Comparison of ENCODE assay signal across 9 mouse cellular contexts in the genomic region with DNA sequence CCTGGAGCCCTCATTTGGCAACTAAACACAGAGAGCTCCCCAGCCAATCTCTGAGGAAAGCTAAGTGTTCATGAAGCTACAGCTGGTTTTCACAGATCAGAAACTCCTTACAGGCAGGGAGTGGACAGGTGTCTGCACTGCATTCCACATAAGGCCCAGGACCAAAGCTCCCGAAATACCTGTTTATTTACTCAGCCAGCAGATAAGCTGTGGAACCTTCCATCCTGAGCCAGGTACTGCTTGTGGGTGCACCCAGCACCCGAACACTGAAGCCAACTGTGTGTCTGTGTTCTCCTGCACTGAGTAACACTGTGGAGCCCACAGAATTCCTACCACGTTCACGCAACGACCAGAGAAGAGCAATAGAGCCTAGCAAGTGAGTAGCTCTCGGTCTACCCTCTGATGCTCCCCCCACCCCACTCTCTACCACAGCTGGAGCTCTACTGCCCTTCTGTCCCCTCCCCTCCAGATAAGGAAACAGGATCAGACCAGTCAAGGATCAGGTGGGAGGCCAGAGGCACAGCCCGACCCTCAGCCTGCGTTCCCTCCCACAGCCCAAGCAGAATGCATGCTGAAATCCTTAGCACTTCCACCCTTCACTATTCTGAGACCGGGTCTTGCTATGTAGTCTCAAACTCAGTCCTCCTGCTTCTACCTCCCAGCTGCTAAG. TPM values are rescaled to one million over a fixed set of nuclear protein-coding genes. Genes with fewer than 3 reads are reported as not detected.
DNase-seq lines count a peak whose midpoint lies in the region; ATAC-seq and TF ChIP-seq lines count a peak whose summit lies in the region.
"Had no signal": no experiment of that assay in that cellular context is flagged by ENCODE, and none has a peak within 500 bp of the region (broad histone marks: within the 10 kb centered on the region; RNA-seq: fewer than 3 reads in every experiment).

No protein-coding gene starts in this region.

- H3K36me3 ChIP-seq in lung, embryonic 16.5 days (ENCODE audit: control insufficient read depth, insufficient read depth, low read length) = no peaks in the 10 kb centered on the region
- H3K36me3 ChIP-seq in intestine, embryonic 16.5 days (ENCODE audit: control insufficient read depth, insufficient read depth, low read length) = no peaks in the 10 kb centered on the region
- no peaks in the 10 kb centered on the region for H3K36me3 ChIP-seq in stomach, embryonic 14.5 days (ENCODE audit: control insufficient read depth, insufficient read depth, low read length)

- peak overlapping the region; percentile 21; the same call in 1 of the 2 replicates for H3K4me2 ChIP-seq in lung, embryonic 16.5 days (ENCODE audit: low read depth, low read length)
- peak overlapping the region; percentile 26 for H3K4me2 ChIP-seq in intestine, embryonic 16.5 days (ENCODE audit: low read depth, low read length)
- no peak overlapping the region for H3K4me2 ChIP-seq in stomach, embryonic 14.5 days (replicated peaks; ENCODE audit: low read depth, low read length)

- no peaks in the 10 kb centered on the region for H3K27me3 ChIP-seq in lung, embryonic 16.5 days (ENCODE audit: control insufficient read depth, insufficient read depth, low read depth, low read length)
- no peaks in the 10 kb centered on the region for H3K27me3 ChIP-seq in intestine, embryonic 16.5 days (replicated peaks; ENCODE audit: control insufficient read depth, insufficient read depth, low read length)
- no peaks in the 10 kb centered on the region for H3K27me3 ChIP-seq in stomach, embryonic 14.5 days (ENCODE audit: control insufficient read depth, insufficient read depth, low read length)

- H3K9me3 ChIP-seq in lung, embryonic 16.5 days (ENCODE audit: control insufficient read depth, low read length) = no peaks in the 10 kb centered on the region
- H3K9me3 ChIP-seq in intestine, embryonic 16.5 days (ENCODE audit: control insufficient read depth, low read length) = no peaks in the 10 kb centered on the region
- H3K9me3 ChIP-seq in stomach, embryonic 14.5 days (ENCODE audit: control insufficient read depth, low read depth, low read length) = no peaks in the 10 kb centered on the region

- DNase-seq in gastrocnemius, adult 2 months = no peak
- DNase-seq in gastrocnemius, adult 8-10 months (ENCODE audit: low spot score in 2 of 2) = no peak
- DNase-seq in lung, adult 18-20 months = no peak
- no peak for DNase-seq in spleen, postnatal 14 days (ENCODE audit: low spot score in 2 of 2)
- DNase-seq in frontal cortex, postnatal 14 days (ENCODE audit: low spot score in 2 of 2) = no peak
- DNase-seq: kidney, adult 8-10 months had no signal

- WGBS in lung, embryonic 16.5 days = 41% methylated on average over 9 of the region's 9 CpGs
- WGBS in intestine, embryonic 16.5 days = 50% methylated on average over 9 of the region's 9 CpGs
- 52% methylated on average over 9 of the region's 9 CpGs for whole genome bisulfite sequencing in stomach, embryonic 14.5 days

- H3K9ac ChIP-seq in lung, embryonic 16.5 days (ENCODE audit: low read length) = peak overlapping the region; percentile 26; the same call in 1 of the 2 replicates
- H3K9ac ChIP-seq in intestine, embryonic 16.5 days (ENCODE audit: low read depth, low read length) = peak overlapping the region; percentile 38; the same call in 1 of the 2 replicates
- H3K9ac ChIP-seq in stomach, embryonic 14.5 days (replicated peaks; ENCODE audit: low read depth, low read length) = no peak overlapping the region

- ATAC-seq in lung, embryonic 16.5 days (ENCODE audit: low read depth) = peak; percentile 36
- peak; percentile 79 for ATAC-seq in intestine, embryonic 16.5 days
- peak; percentile 82 for ATAC-seq in stomach, embryonic 14.5 days (ENCODE audit: insufficient number of reproducible peaks, insufficient read depth, low FRiP score, low read depth)

- intact Hi-C loops in gastrocnemius, adult 2 months (cut with DNase I) = no loop called here

- H3K4me3 ChIP-seq in gastrocnemius, adult 2 months = no peak overlapping the region
- no peak overlapping the region for H3K4me3 ChIP-seq in lung, embryonic 16.5 days (ENCODE audit: low read length)
- H3K4me3 ChIP-seq in intestine, embryonic 16.5 days (ENCODE audit: low read length) = no peak overlapping the region
- H3K4me3 ChIP-seq in stomach, embryonic 14.5 days (ENCODE audit: low read depth, low read length) = no peak overlapping the region

- H3K27ac ChIP-seq in gastrocnemius, adult 2 months = peak overlapping the region; percentile 55
- peak overlapping the region; percentile 43 for H3K27ac ChIP-seq in lung, embryonic 16.5 days (ENCODE audit: low read length)
- peak overlapping the region; percentile 78 for H3K27ac ChIP-seq in intestine, embryonic 16.5 days (ENCODE audit: low read length)
- H3K27ac ChIP-seq in stomach, embryonic 14.5 days (ENCODE audit: low read length) = peak overlapping the region; percentile 69; the same call in 1 of the 2 replicates

- TF ChIP-seq CTCF in gastrocnemius, adult 2 months (IDR thresholded peaks at IDR 0.05) = no peak

- peaks cover 48% of the 10 kb centered on the region for H3K4me1 ChIP-seq in lung, embryonic 16.5 days (replicated peaks; ENCODE audit: control insufficient read depth, insufficient read depth, low read length)
- peaks cover 48% of the 10 kb centered on the region for H3K4me1 ChIP-seq in intestine, embryonic 16.5 days (ENCODE audit: control insufficient read depth, insufficient read depth, low read length)
- H3K4me1 ChIP-seq in stomach, embryonic 14.5 days (ENCODE audit: control insufficient read depth, insufficient read depth, low read length) = peaks cover 43% of the 10 kb centered on the region

RNA-seq across cellular contexts. Expression of gene Gab1, which starts 9.6 kb away (rescaled TPM):
- 10 to 100 TPM; 11.7 to 14.3 TPM for total RNA-seq in gastrocnemius, adult 2 months (2021)
- 10 to 100 TPM in 3 of 4 experiments, 1 to 10 TPM in 1; 9.0 to 12.8 (median 11.5) TPM for total RNA-seq in gastrocnemius, adult 8-10 months (2022)
- 21.5 and 22.4 TPM in 2 replicates for polyA plus RNA-seq in lung, embryonic 16.5 days (2015; fragmentation: Nextera tagmentation; extraction: Ambion mirVana)
- polyA plus RNA-seq in intestine, embryonic 16.5 days (2015; fragmentation: Nextera tagmentation; extraction: Ambion mirVana) = 9.0 and 10.5 TPM in 2 replicates
- 25.6 and 27.7 TPM in 2 replicates for polyA plus RNA-seq in stomach, embryonic 14.5 days (2014; fragmentation: Nextera tagmentation; extraction: Ambion mirVana)
